Mouse (Mus musculus) lung, postnatal 0 days (tissue): ENCODE measurements at regions not wholly inside any gene's neighbourhood (a gene's known extent, or its start where the extent isn't known, plus 50 kb on each side); places are given as distances from the start of the nearest gene placed in this dataset.

Source experiments
- CTCF ChIP-seq: IDR thresholded peaks from 2 replicates; pipeline ENCODE4 v1.5.1; 2016; ENCODE audit warnings: antibody characterized with exemption, mild to moderate bottlenecking
- EP300 ChIP-seq: IDR thresholded peaks from 2 replicates; pipeline ENCODE4 v1.6.1; 2016; ENCODE audit warnings: antibody characterized with exemption, mild to moderate bottlenecking, control low read depth

DNA sequence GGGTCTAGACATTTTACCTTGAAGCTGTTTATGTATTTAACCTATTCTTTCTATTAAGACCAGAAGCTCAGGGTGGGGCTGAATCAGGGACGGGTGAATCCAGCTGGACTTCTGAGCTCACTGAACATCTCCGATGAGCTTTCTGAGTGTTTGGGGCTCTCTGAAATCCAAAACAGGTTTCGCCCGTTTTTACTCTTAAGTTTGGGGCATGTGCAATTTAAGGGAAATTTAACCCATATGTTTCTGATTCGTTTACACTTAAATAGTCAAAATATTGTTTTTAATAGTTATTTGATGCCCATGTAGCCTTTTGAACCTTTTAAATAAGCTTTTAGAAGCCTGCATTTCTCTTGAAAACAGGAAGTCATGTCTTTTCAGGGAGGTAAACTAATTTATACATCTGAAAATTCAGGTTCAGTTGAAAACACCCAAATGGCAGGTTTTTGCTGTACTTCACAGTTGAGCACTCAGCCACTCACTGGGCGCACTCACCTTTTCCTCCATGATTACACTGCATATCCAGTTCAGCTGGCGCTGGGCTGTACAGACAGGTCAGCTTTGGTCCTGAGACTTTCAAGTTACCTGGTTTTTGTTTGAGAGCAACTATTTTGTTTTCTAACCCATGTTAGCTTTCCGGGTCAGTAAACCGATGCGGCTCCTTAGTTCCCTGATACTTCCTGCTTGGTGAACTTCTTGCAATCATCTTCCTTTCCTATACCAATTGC, 113.1 kb upstream of the Lhx8 start:
- TF ChIP-seq EP300 = no peak
- TF ChIP-seq CTCF = no peak
